Mouse (Mus musculus) embryonic facial prominence, embryonic 11.5 days (tissue): ENCODE results near the gene Scn4a. TPM values are rescaled to one million over a fixed set of nuclear protein-coding genes. Genes with fewer than 3 reads are reported as not detected.
A peak's percentile ranks its signal among the peaks of the same experiment; 100 is the strongest.

Experiments
- ATAC-seq: fragments of 200-750 bp; cut with Nextera tagmentation; replicated peaks from 2 replicates; pipeline ENCODE4 v1.8.0; 2017; ENCODE audit warnings: low read depth; ENCODE audit not compliant: insufficient number of reproducible peaks, low FRiP score, low TSS enrichment
- DNase-seq: peaks from one replicate; pipeline ENCODE4 v3.0.0-alpha.2; 2015; ENCODE audit warnings: low spot score
- H3K27ac ChIP-seq: fragments of 300-500 bp; sonication (generic); replicated peaks from 2 replicates; pipeline ENCODE4 v1.5.1; 2014; ENCODE audit warnings: mild to moderate bottlenecking, low read depth, low read length, control low read depth
- H3K27me3 ChIP-seq: fragments of 300-500 bp; sonication (generic); 2 replicates; pipeline ENCODE4 v1.6.1; 2014; ENCODE audit warnings: mild to moderate bottlenecking, low read length, moderate library complexity, mixed read lengths; ENCODE audit not compliant: control insufficient read depth, insufficient read depth
- H3K36me3 ChIP-seq: fragments of 300-500 bp; sonication (generic); replicated peaks from 2 replicates; pipeline ENCODE4 v1.6.1; 2014; ENCODE audit warnings: low read depth, mild to moderate bottlenecking, low read length, moderate library complexity, mixed read lengths; ENCODE audit not compliant: control insufficient read depth, insufficient read depth
- H3K4me1 ChIP-seq: fragments of 300-500 bp; sonication (generic); 2 replicates; pipeline ENCODE4 v1.6.1; 2014; ENCODE audit warnings: low read length, mixed read lengths; ENCODE audit not compliant: control insufficient read depth, insufficient read depth
- H3K4me2 ChIP-seq: fragments of 300-500 bp; sonication (generic); 2 replicates; pipeline ENCODE4 v1.6.1; 2014; ENCODE audit warnings: low read depth, mild to moderate bottlenecking, control low read depth, low read length, moderate library complexity
- H3K4me3 ChIP-seq: fragments of 300-500 bp; sonication (generic); 2 replicates; pipeline ENCODE4 v1.5.1; 2014; ENCODE audit warnings: low read depth, low read length, control low read depth
- H3K9ac ChIP-seq: fragments of 300-500 bp; sonication (generic); replicated peaks from 2 replicates; pipeline ENCODE4 v1.6.1; 2014; ENCODE audit warnings: mild to moderate bottlenecking, control low read depth, low read length
- H3K9me3 ChIP-seq: fragments of 300-500 bp; sonication (generic); replicated peaks from 2 replicates; pipeline ENCODE4 v1.6.1; 2016; ENCODE audit warnings: mild to moderate bottlenecking, low read length, inconsistent platforms, mixed read lengths; ENCODE audit not compliant: control insufficient read depth
- WGBS: fragments of 180-500 bp; shearing (Covaris S2); extraction: QIAGEN DNeasy Blood & Tissue Kit; methylation state at CpG from one replicate; pipeline ENCODE4 v1.1.7; 2014; 5-methylcytosine and 5-hydroxymethylcytosine counted together
- polyA plus RNA-seq: library from polyadenylated mRNA; unstranded; fragments of >200 nt; fragmentation: Nextera tagmentation; extraction: Ambion mirVana; gene quantifications from 2 replicates; pipeline ENCODE4 v1.2.1, GENCODE M21; 2014

Scn4a gene
- polyA plus RNA-seq, 1 experiment from 2014 or later = 0.03 TPM

DNA sequence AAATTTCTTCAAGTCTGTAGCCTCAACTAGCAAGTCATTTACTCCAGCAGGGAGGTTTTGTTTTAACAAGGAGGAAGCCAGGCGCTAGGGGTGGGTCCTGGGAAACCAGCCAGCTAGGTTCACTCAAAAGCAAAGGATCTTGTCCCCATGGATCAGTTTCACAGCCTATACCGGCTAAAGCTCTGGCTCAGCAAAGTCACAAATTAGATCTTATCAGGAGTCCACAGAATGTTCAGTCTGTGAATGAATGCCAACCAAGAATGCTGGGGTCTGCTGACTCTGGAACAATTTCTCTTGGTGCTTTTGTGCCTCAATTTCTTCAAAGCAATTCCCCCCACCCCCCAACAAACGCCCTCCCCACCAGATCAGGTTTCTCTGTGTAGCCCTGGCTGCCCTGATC lies 36.5 kb upstream of the Scn4a start:
- Histone ChIP-seq H3K27ac (no peak overlapping the region), H3K27me3 (no peaks in the 10 kb centered on the region), H3K9me3 (no peaks in the 10 kb centered on the region), H3K4me3 (no peak overlapping the region), H3K9ac (no peak overlapping the region), H3K4me2 (no peak overlapping the region), H3K4me1 (no peaks in the 10 kb centered on the region), H3K36me3 (no peaks in the 10 kb centered on the region)
- WGBS = 33% methylated on average over 3 of the region's 3 CpGs
- DNase-seq (peak; percentile 25), ATAC-seq (no peak)

DNA sequence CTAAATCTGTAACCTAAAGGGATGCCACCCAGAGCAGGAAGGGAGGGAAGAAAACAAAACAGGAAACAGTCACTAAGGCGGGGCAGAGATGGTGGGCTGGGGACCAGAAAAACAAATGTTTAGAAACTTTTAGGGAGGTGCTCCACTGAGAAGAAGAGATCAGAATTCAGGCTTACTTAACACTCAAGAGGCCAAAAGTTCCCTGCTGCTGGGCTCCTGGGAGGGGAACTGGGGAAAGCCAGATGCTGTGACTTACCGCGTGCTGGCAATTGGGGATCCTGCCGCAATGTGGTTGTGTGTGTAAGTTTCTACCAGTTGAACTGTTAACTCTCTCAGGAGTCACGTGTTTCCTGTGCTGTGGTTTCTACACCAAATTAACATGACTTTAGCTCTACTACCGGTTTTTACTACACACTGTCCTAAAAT lies 34.7 kb upstream of the Scn4a start, which contains the start of gene Icam2:
Gene Icam2, minus strand, starts transcription at position 285 of the 426 bp plus-strand sequence.
- H3K4me1 ChIP-seq = no peaks in the 10 kb centered on the region
- no peak for ATAC-seq
- no peaks in the 10 kb centered on the region for H3K9me3 ChIP-seq
- 81% methylated on average over 6 of the region's 6 CpGs for WGBS
- H3K4me2 ChIP-seq = no peak within 1 kb of the TSS
- no peak within 1 kb of the TSS for H3K4me3 ChIP-seq
- H3K27ac ChIP-seq = no peak within 1 kb of the TSS
- no peak within 1 kb of the TSS for H3K9ac ChIP-seq
- H3K27me3 ChIP-seq = no peaks in the 10 kb centered on the region
- no peaks in the 10 kb centered on the region for H3K36me3 ChIP-seq
- no peak for DNase-seq

DNA sequence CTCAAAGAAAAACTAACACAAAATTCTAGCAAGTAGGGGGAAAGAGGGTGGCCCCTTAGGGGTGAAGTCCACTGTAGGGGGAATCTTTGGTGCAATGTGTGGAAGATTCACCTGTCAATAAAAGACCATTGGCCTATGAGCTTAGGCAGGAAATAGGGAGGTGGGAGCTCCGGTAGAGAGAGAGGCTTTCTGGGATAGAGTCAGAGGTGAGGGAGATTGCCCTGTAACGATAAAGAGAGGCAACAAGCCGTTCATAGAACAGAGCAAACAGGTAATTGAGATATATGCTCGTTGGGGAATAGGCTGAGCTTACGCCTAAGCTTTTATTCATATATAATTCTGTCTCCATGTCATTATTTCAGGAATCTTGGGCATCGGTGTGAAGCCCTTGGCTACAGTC lies 33.9 kb upstream of the Scn4a start:
- no peak overlapping the region for H3K9ac ChIP-seq
- no peaks in the 10 kb centered on the region for H3K36me3 ChIP-seq
- H3K4me1 ChIP-seq = no peaks in the 10 kb centered on the region
- no peak overlapping the region for H3K4me2 ChIP-seq
- no peak overlapping the region for H3K27ac ChIP-seq
- no peaks in the 10 kb centered on the region for H3K27me3 ChIP-seq
- ATAC-seq (no peak), DNase-seq (no peak)
- no peak overlapping the region for H3K4me3 ChIP-seq
- no peaks in the 10 kb centered on the region for H3K9me3 ChIP-seq
- 81% methylated on average over 6 of the region's 6 CpGs for WGBS

DNA sequence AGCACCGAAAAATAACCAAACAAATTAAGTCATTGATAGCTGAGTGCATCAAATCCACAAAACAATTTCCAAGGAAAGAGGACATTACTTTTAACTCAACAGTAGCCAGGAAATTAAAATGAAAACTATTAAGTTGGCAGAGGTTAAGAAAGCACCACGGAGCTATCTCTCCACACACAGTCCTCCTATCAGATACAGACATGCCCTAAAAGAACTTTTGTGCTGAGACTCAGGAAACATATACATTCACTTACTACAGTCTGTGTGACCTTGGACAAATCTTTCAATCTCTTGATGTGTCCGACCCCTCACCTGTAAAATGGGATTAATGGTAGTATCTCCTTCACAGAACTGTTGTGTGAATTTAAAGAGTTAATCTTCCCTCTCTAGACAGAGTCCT lies 33.3 kb upstream of the Scn4a start:
- H3K36me3 ChIP-seq = no peaks in the 10 kb centered on the region
- no peak for ATAC-seq

DNA sequence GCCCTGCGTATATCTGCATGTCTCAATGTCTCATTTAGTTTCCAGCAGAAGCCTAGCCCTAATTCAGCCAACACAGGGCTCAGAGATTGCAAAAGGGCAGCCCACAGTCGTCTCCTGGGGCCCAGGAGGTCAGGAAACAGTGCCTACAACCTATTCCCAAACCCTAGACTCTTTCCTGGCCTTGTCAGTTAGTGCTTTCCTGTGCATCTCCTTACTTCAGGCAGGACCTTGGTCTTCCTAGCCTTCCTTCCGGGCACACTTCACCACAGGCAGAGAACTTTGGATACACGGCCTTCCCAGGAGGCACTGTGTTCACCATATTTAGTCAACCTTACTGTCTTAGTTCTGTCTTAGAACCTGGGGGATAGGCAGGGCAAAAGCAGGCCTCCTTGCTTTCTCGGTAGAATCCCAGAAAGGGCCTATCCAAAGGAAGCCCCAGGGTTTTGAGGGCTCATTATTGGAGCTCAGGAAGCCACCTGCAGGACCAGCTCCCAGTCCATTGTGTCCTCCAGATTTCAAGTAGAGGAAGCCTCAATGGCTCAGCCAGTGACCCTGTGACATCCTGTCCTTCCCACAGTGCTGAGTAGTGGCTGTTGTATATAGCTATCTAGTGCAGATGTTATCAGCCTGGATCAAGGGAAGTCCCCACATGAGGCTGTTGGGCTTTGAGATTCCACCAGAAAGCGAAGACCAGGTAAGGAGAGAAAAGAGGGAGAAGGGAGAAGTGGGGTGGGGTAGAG lies 30.1 kb upstream of the Scn4a start:
- H3K9ac ChIP-seq = no peak overlapping the region
- 78% methylated on average over 6 of the region's 6 CpGs for WGBS
- DNase-seq (no peak), ATAC-seq (no peak)
- H3K4me3 ChIP-seq = no peak overlapping the region
- H3K9me3 ChIP-seq = no peaks in the 10 kb centered on the region
- no peaks in the 10 kb centered on the region for H3K36me3 ChIP-seq
- H3K27ac ChIP-seq = no peak overlapping the region
- H3K4me1 ChIP-seq = no peaks in the 10 kb centered on the region
- H3K27me3 ChIP-seq = no peaks in the 10 kb centered on the region
- H3K4me2 ChIP-seq = no peak overlapping the region

More for the DNA sequence above, 33.3 kb upstream of the Scn4a start:
- Histone ChIP-seq H3K4me2 (no peak overlapping the region), H3K4me1 (no peaks in the 10 kb centered on the region), H3K4me3 (no peak overlapping the region), H3K27me3 (no peaks in the 10 kb centered on the region), H3K9me3 (no peaks in the 10 kb centered on the region), H3K27ac (no peak overlapping the region), H3K9ac (no peak overlapping the region)
- no peak for DNase-seq
- WGBS = 89% methylated on average over 3 of the region's 3 CpGs

DNA sequence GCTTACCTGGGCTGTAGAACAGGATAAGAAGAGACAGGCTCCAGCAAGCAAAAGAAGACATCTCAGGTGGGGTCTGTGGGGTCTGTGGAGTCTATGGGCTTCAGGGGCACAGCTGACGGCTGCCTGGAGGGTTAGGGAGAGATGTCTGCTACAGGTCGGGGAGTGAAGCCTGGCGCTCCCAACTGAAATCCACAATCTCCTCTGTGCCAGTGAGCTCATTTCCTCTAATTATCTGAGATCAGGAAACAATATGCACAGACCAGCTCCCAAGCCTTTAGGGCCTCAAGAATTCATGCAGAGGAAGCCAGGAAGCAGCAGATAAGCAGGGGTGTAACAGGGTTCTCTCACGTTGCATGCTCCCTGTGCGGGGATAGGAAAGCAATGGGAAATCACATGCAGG lies 29.3 kb upstream of the Scn4a start:
- Histone ChIP-seq H3K4me2 (no peak overlapping the region), H3K27me3 (no peaks in the 10 kb centered on the region), H3K9me3 (no peaks in the 10 kb centered on the region), H3K4me1 (no peaks in the 10 kb centered on the region), H3K4me3 (no peak overlapping the region), H3K36me3 (no peaks in the 10 kb centered on the region), H3K27ac (peak overlapping the region; percentile 3; the same call in 1 of the 2 replicates), H3K9ac (no peak overlapping the region)
- ATAC-seq = no peak
- WGBS = 49% methylated on average over 5 of the region's 5 CpGs
- no peak for DNase-seq

DNA sequence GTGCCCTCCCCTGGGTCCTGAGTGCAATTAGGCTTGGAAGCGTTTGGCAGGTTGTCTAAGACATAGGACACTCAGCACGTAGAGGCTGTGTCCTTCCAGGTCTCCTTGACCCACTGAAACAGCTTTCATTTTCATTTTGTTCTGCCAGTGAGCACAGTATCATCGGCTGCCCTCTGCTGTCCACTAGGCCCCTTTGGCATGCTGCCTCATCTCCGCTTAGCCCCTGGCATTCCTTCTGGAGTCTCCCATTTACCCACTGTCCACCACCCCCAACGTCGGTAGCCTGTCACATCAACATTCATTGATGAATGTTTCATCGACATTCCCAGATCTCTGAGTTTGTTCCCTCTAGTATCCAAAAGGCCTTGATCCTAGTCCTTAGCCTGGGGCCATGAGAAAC lies 28.8 kb upstream of the Scn4a start:
- Histone ChIP-seq H3K9me3 (no peaks in the 10 kb centered on the region), H3K27me3 (no peaks in the 10 kb centered on the region), H3K36me3 (no peaks in the 10 kb centered on the region), H3K27ac (no peak overlapping the region; the same call in 1 of the 2 replicates), H3K4me2 (no peak overlapping the region), H3K4me3 (peak overlapping the region; percentile 10; the same call in 1 of the 2 replicates), H3K9ac (no peak overlapping the region), H3K4me1 (no peaks in the 10 kb centered on the region)
- ATAC-seq (no peak), DNase-seq (no peak)
- WGBS = 79% methylated on average over 7 of the region's 7 CpGs

DNA sequence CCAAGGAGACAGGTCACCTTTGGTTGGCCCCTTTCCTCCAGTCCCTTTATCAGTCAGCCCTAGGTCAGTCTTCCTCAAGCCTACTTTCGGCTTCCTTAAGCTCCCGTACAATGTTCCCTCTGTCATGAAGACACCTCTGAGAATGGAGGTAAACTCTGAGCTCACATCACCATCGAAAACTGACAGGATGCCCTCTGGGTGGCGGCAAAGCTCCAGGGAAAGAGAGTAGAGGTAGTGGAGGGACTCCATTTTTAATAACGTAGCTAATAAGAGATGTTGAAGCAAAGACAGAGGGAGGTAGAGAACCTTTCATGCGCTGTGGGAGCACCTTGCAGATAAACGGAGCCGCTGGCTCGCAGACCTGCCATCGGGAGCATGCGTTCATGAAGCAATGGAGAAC lies 27.9 kb upstream of the Scn4a start:
- Histone ChIP-seq H3K9me3 (no peaks in the 10 kb centered on the region), H3K36me3 (no peaks in the 10 kb centered on the region), H3K27ac (no peak overlapping the region), H3K27me3 (no peaks in the 10 kb centered on the region), H3K4me3 (no peak overlapping the region), H3K9ac (no peak overlapping the region), H3K4me2 (no peak overlapping the region; the same call in 1 of the 2 replicates), H3K4me1 (no peaks in the 10 kb centered on the region)
- WGBS = 82% methylated on average over 11 of the region's 11 CpGs
- ATAC-seq (no peak), DNase-seq (no peak)
